Mouse (Mus musculus) liver, embryonic 14.5 days (tissue): ENCODE data around the gene Fgfr2. TPM values are rescaled to one million over a fixed set of nuclear protein-coding genes. Genes with fewer than 3 reads are reported as not detected.

Source experiments
- ATAC-seq: fragments of 200-750 bp; cut with Nextera tagmentation; 2 replicates; pipeline ENCODE4 v1.8.0; 2017; ENCODE audit warnings: moderate number of reproducible peaks, mild to moderate bottlenecking, moderate library complexity; ENCODE audit not compliant: insufficient read depth
- DNase-seq, 3 experiments: peaks; one replicate each; pipeline ENCODE4 v3.0.0-alpha.2; 2012 to 2013; ENCODE audit warnings: low read depth in 3 of 3, low spot score in 3 of 3
- H3K27ac ChIP-seq: fragments of 300-500 bp; sonication (generic); 2 replicates; pipeline ENCODE4 v1.5.1; 2014; ENCODE audit warnings: moderate library complexity, mild to moderate bottlenecking, control low read depth, inconsistent platforms
- H3K27me3 ChIP-seq: fragments of 300-500 bp; sonication (generic); 2 replicates; pipeline ENCODE4 v1.6.1; 2014; ENCODE audit warnings: mild to moderate bottlenecking, low read length, moderate library complexity; ENCODE audit not compliant: control insufficient read depth, insufficient read depth
- H3K36me3 ChIP-seq: fragments of 300-500 bp; sonication (generic); replicated peaks from 2 replicates; pipeline ENCODE4 v1.6.1; 2014; ENCODE audit warnings: low read depth; ENCODE audit not compliant: control insufficient read depth, insufficient read depth
- H3K4me1 ChIP-seq, 2 experiments: fragments of 200-500 bp in 1 of 2; fragments of 300-500 bp in 1 of 2; sonication (generic) in 1 of 2; replicated peaks; 2 replicates each; pipeline ENCODE4 v1.6.1; 2012 to 2014; ENCODE audit warnings: antibody characterized with exemption in 1 of 2, inconsistent platforms in 1 of 2, low read length in 1 of 2; ENCODE audit not compliant: control insufficient read depth in 2 of 2, insufficient read depth in 2 of 2
- H3K4me2 ChIP-seq: fragments of 300-500 bp; sonication (generic); 2 replicates; pipeline ENCODE4 v1.6.1; 2014; ENCODE audit warnings: low read depth, mild to moderate bottlenecking, control low read depth, moderate library complexity
- H3K4me3 ChIP-seq, 2 experiments: fragments of 200-500 bp in 1 of 2; fragments of 300-500 bp in 1 of 2; sonication (generic) in 1 of 2; 2 replicates each; pipeline ENCODE4 v1.5.1; 2012 to 2014; ENCODE audit warnings: low read depth in 2 of 2, low read length in 2 of 2, mild to moderate bottlenecking in 2 of 2, control low read depth in 1 of 2, inconsistent platforms in 1 of 2, moderate library complexity in 1 of 2; ENCODE audit not compliant: insufficient read depth in 1 of 2
- H3K9ac ChIP-seq: fragments of 300-500 bp; sonication (generic); replicated peaks from 2 replicates; pipeline ENCODE4 v1.6.1; 2014; ENCODE audit warnings: mild to moderate bottlenecking, control low read depth, moderate library complexity
- H3K9me3 ChIP-seq: fragments of 300-500 bp; sonication (generic); 2 replicates; pipeline ENCODE4 v1.6.1; 2016; ENCODE audit warnings: low read length, mixed read lengths; ENCODE audit not compliant: control insufficient read depth
- CTCF ChIP-seq: IDR thresholded peaks from 2 replicates; pipeline ENCODE4 v1.5.1; 2016; ENCODE audit warnings: antibody characterized with exemption, low read depth, control low read depth
- EP300 ChIP-seq: IDR thresholded peaks from 2 replicates; pipeline ENCODE4 v1.6.1; 2016; ENCODE audit warnings: antibody characterized with exemption, low read depth
- WGBS: fragments of 180-500 bp; shearing (Covaris S2); extraction: QIAGEN DNeasy Blood & Tissue Kit; methylation state at CpG from one replicate; pipeline ENCODE4 v1.1.7; 2014; ENCODE audit not compliant: insufficient replicate concordance; 5-methylcytosine and 5-hydroxymethylcytosine counted together
- polyA plus RNA-seq, 2 experiments: library from polyadenylated mRNA; depleted of rRNA in 1 of 2; stranded (reverse) in 1 of 2; unstranded in 1 of 2; fragments of >200 nt; fragmentation: Nextera tagmentation in 1 of 2; extraction: Ambion mirVana in 1 of 2; gene quantifications; 2 replicates each; pipeline versions ENCODE4 v1.2.1 to v1.2.3; 2012 to 2014

The Fgfr2 gene
- polyA plus RNA-seq, 2 experiments = 7.9 to 8.8 TPM

DNA sequence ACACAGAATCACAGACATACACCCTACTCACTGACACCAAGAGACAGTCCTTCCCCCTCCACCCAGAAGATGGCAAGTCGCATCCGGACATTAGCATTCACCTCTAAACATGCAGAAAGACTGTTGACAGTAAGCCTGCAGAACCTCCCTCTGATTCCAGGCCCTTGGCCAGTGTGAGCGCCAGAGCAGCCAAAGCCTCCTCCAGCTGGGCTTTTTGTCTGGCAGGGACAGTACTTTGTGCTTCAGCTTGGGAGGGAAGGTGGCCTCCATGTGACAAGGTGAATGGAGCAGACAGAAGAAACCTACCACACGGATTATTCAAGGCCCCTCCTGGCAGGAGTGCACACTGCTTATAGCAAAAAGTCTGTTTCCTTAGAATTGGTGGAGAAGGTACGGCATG lies 316.9 kb downstream of the Fgfr2 start:
- TF ChIP-seq CTCF (no peak), EP300 (no peak)
- no peak for DNase-seq
- WGBS = 76% methylated on average over 5 of the region's 5 CpGs
- no peaks in the 10 kb centered on the region for H3K27me3 ChIP-seq
- no peak overlapping the region for H3K9ac ChIP-seq
- no peak for ATAC-seq
- no peaks in the 10 kb centered on the region for H3K9me3 ChIP-seq
- peaks cover 44 to 57% of the 10 kb centered on the region in 2 experiments for H3K4me1 ChIP-seq
- H3K27ac ChIP-seq = no peak overlapping the region
- H3K4me3 ChIP-seq = no peak overlapping the region
- H3K36me3 ChIP-seq = no peaks in the 10 kb centered on the region
- no peak overlapping the region for H3K4me2 ChIP-seq

- Histone ChIP-seq H3K9me3 (no peaks in the 10 kb centered on the region), H3K4me2 (peak overlapping the region; percentile 45), H3K9ac (0 out of 2 replicates have a peak overlapping the region, but pooled peaks have one; percentile 14), H3K36me3 (no peaks in the 10 kb centered on the region), H3K4me1 (peaks cover 33 to 52% of the 10 kb centered on the region in 2 experiments), H3K27me3 (no peaks in the 10 kb centered on the region), H3K4me3 (no peak overlapping the region), H3K27ac (peak overlapping the region; percentile 54)
- TF ChIP-seq EP300 (no peak), CTCF (no peak)
- peak; percentile 73 for ATAC-seq
- peak in 1 of 3 experiments; percentile 39 for DNase-seq
- WGBS = 18% methylated on average over 5 of the region's 5 CpGs
These were observed 318.2 kb downstream of the Fgfr2 start for GRCm38 (mm10) chr7:132804951-132805350.

DNA sequence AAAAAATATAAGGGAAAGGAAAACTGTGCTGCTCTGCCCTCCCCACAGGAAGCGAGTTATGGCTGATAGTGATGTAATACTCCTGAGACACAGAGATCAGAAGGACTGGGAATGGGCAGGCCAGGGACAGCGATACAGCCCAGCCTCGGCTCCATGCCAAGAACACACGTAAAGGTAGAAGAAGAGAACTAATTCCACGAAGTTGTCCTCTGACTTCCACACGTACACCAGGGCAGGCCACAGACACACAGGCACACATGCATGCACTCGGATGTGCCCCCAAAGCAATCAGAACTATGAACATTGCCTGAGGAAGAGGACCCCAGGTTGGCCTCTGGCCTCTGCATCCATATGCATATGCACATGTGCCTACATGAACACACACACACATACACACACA lies 318.7 kb downstream of the Fgfr2 start:
- no peaks in the 10 kb centered on the region for H3K27me3 ChIP-seq
- peak overlapping the region; percentile 54 for H3K27ac ChIP-seq
- peaks cover 31 to 50% of the 10 kb centered on the region in 2 experiments for H3K4me1 ChIP-seq

GRCm38 (mm10) chr7:132803962-132804361 lies 319.2 kb downstream of the Fgfr2 start:
- WGBS = 38% methylated on average over 3 of the region's 3 CpGs
- H3K36me3 ChIP-seq = no peaks in the 10 kb centered on the region
- TF ChIP-seq EP300 = no peak
- no peak for TF ChIP-seq CTCF
- 0 out of 2 replicates have a peak overlapping the region, but pooled peaks have one; percentile 27 for H3K9ac ChIP-seq
- H3K27ac ChIP-seq = peak overlapping the region; percentile 54
- H3K4me1 ChIP-seq = peaks cover 30 to 46% of the 10 kb centered on the region in 2 experiments
- H3K4me2 ChIP-seq = peak overlapping the region; percentile 15; the same call in 1 of the 2 replicates
- DNase-seq = peak in 1 of 3 experiments; percentile 44
- no peak overlapping the region for H3K4me3 ChIP-seq
- ATAC-seq = peak; percentile 42
- H3K9me3 ChIP-seq = no peaks in the 10 kb centered on the region
- H3K27me3 ChIP-seq = no peaks in the 10 kb centered on the region

More for the DNA sequence above, 318.7 kb downstream of the Fgfr2 start:
- Histone ChIP-seq H3K9me3 (no peaks in the 10 kb centered on the region), H3K36me3 (no peaks in the 10 kb centered on the region), H3K4me3 (no peak overlapping the region), H3K4me2 (peak overlapping the region; percentile 45), H3K9ac (0 out of 2 replicates have a peak overlapping the region, but pooled peaks have one; percentile 27)
- ATAC-seq (peak; percentile 14; the same call in 1 of the 2 replicates), DNase-seq (no peak)
- TF ChIP-seq CTCF (no peak), EP300 (no peak)
- WGBS = 57% methylated on average over 7 of the region's 7 CpGs

DNA sequence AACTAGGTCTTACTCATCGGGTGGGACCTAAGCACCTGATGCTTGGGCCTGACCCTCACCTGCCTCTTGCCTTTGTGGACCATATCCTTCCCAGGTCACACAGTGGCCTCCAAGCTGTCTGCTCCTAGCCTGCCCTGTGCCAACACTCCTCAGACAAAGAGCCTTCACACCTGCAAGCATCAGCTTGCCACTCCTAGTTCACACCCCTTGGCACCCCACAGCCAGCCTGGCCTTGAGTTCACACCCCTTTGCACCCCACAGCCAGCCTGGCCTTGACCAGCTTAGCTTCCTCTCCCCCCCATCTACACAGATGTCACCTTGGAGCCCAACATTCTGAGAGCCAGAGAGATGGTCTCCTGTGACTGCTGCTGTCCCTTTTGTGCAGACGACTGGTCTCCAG lies 319.8 kb downstream of the Fgfr2 start:
- Histone ChIP-seq H3K27ac (no peak overlapping the region; the same call in 1 of the 2 replicates), H3K4me1 (peaks cover 24 to 40% of the 10 kb centered on the region in 2 experiments)

More for the DNA sequence above, 319.8 kb downstream of the Fgfr2 start:
- DNase-seq (no peak), ATAC-seq (no peak)
- TF ChIP-seq CTCF (no peak), EP300 (no peak)
- WGBS = 74% methylated on average over 2 of the region's 2 CpGs
- Histone ChIP-seq H3K4me2 (no peak overlapping the region), H3K9ac (0 out of 2 replicates have a peak overlapping the region, but pooled peaks have one; percentile 5), H3K4me3 (no peak overlapping the region), H3K27me3 (no peaks in the 10 kb centered on the region), H3K36me3 (no peaks in the 10 kb centered on the region), H3K9me3 (no peaks in the 10 kb centered on the region)
